Mouse (Mus musculus) B cell, adult 67 days (primary cell): ENCODE data around the gene Rab11fip3. TPM values are rescaled to one million over a fixed set of nuclear protein-coding genes. Genes with fewer than 3 reads are reported as not detected.

ENCODE experiments used
- total RNA-seq, 2 experiments: library from RNA; stranded (reverse); gene quantifications; 4 replicates each; pipeline ENCODE4 v1.2.4; 2023

The Rab11fip3 gene
- 10 to 100 TPM; 10.4 to 11.9 TPM for total RNA-seq

GRCm38 (mm10) chr17:26068831-26069739, at the start of gene Rab11fip3:
Gene Rab11fip3 (minus strand): TSS chr17:26069555.

GRCm38 (mm10) chr17:26113181-26113948, 44.0 kb upstream of the Rab11fip3 start, which contains the start of gene Tmem8:
Gene Tmem8 (plus strand): TSS chr17:26113299.

GRCm38 (mm10) chr17:26095121-26095740, 25.9 kb upstream of the Rab11fip3 start, which contains the start of gene Nme4:
Gene Nme4 (minus strand): TSS chr17:26095602.

GRCm38 (mm10) chr17:26089905-26090632, 20.7 kb upstream of the Rab11fip3 start, which contains the start of gene Decr2:
Gene Decr2 (minus strand): TSS chr17:26090337.

GRCm38 (mm10) chr17:25985306-25986294, 83.8 kb downstream of the Rab11fip3 start, which contains the start of gene Capn15:
Gene Capn15 (minus strand): TSS chr17:25985796.

GRCm38 (mm10) chr17:25951803-25952623, 117.3 kb downstream of the Rab11fip3 start, which contains the start of gene A930017K11Rik:
Gene A930017K11Rik (minus strand): TSS chr17:25952565.

GRCm38 (mm10) chr17:25944366-25945163, 124.8 kb downstream of the Rab11fip3 start, which contains the start of the genes Pigq and Nhlrc4:
Gene Pigq (minus strand): TSS chr17:25944936.
Gene Nhlrc4 (minus strand): TSS chr17:25944961.

Other genes starting within 250 kb of the Rab11fip3 start
- 10 to 100 TPM; 18.9 TPM for gene Wdr24, start 245.9 kb downstream of the Rab11fip3 start, total RNA-seq
- 10 to 100 TPM; 31.0 to 35.5 TPM for gene Jmjd8, start 240.7 kb downstream of the Rab11fip3 start, total RNA-seq
- gene Stub1, start 236.2 kb downstream of the Rab11fip3 start, total RNA-seq: 10 to 100 TPM; 69.1 to 78.8 TPM
- 1 to 10 TPM; 1.8 to 4.8 TPM for gene Rhbdl1, start 232.3 kb downstream of the Rab11fip3 start, total RNA-seq
- 1 to 10 TPM; 3.6 to 4.6 TPM for gene Gm20683, start 227.8 kb downstream of the Rab11fip3 start, total RNA-seq
- 10 to 100 TPM; 77.3 to 80.7 TPM for gene Rhot2, start 224.7 kb downstream of the Rab11fip3 start, total RNA-seq
- gene Wdr90, start 208.1 kb downstream of the Rab11fip3 start, total RNA-seq: 10 to 100 TPM; 25.1 to 32.9 TPM
- 1 to 10 TPM; 3.2 to 4.2 TPM for gene Mcrip2, start 200.8 kb downstream of the Rab11fip3 start, total RNA-seq
- gene Mettl26, start 194.5 kb downstream of the Rab11fip3 start, total RNA-seq: 10 to 100 TPM; 21.0 to 33.3 TPM
- gene Wfikkn1, start 188.7 kb downstream of the Rab11fip3 start, total RNA-seq: 1 to 10 TPM; 6.7 to 6.9 TPM
- 10 to 100 TPM; 27.3 to 37.8 TPM for gene Rab40c, start 149.8 kb downstream of the Rab11fip3 start, total RNA-seq
- gene Pigq, start 124.6 kb downstream of the Rab11fip3 start, total RNA-seq: 10 to 100 TPM; 84.4 to 92.2 TPM
- not detected for gene Nhlrc4, start 124.6 kb downstream of the Rab11fip3 start, total RNA-seq
- not detected for gene A930017K11Rik, start 117.0 kb downstream of the Rab11fip3 start, total RNA-seq
- 10 to 100 TPM; 42.6 to 48.1 TPM for gene Capn15, start 83.8 kb downstream of the Rab11fip3 start, total RNA-seq
- gene Decr2, start 20.8 kb upstream of the Rab11fip3 start, total RNA-seq: 1 to 10 TPM; 4.1 to 5.3 TPM
- 1 to 10 TPM; 1.0 to 1.8 TPM for gene Nme4, start 26.0 kb upstream of the Rab11fip3 start, total RNA-seq
- 10 to 100 TPM; 24.7 to 26.6 TPM for gene Tmem8, start 43.7 kb upstream of the Rab11fip3 start, total RNA-seq
- 10 to 100 TPM; 47.7 to 60.0 TPM for gene Mrpl28, start 53.9 kb upstream of the Rab11fip3 start, total RNA-seq
- gene Axin1, start 69.1 kb upstream of the Rab11fip3 start, total RNA-seq: 10 to 100 TPM; 82.9 to 91.9 TPM
- not detected for gene Pdia2, start 129.5 kb upstream of the Rab11fip3 start, total RNA-seq
- 1 to 10 TPM; 2.1 to 2.8 TPM for gene Rgs11, start 133.4 kb upstream of the Rab11fip3 start, total RNA-seq
- not detected for gene Arhgdig, start 138.2 kb upstream of the Rab11fip3 start, total RNA-seq
- gene Fam234a, start 174.7 kb upstream of the Rab11fip3 start, total RNA-seq: 10 to 100 TPM; 13.6 to 17.1 TPM
- gene Luc7l, start 183.3 kb upstream of the Rab11fip3 start, total RNA-seq: 100 to 1,000 TPM in 1 of 2 experiments, 10 to 100 TPM in 1; 86.3 to 100 TPM